Mouse (Mus musculus): ENCODE results near the gene Catsper4. TPM values are rescaled to one million over a fixed set of nuclear protein-coding genes. Genes with fewer than 3 reads are reported as not detected.
A peak's percentile ranks its signal among the peaks of the same experiment; 100 is the strongest.

The Catsper4 gene
- polyA plus RNA-seq, 1 experiment from 2014 or later = 0.19 TPM

- Histone ChIP-seq H3K27me3 (peaks cover 56% of the 10 kb centered on the region), H3K36me3 (no peaks in the 10 kb centered on the region), H3K9me3 (no peaks in the 10 kb centered on the region), H3K4me2 (peak within 1 kb of the TSS; percentile 87), H3K27ac (no peak within 1 kb of the TSS), H3K9ac (0 out of 2 replicates have a peak within 1 kb of the TSS, but pooled peaks have one; percentile 32), H3K4me3 (peak within 1 kb of the TSS; percentile 80), H3K4me1 (peaks cover 45% of the 10 kb centered on the region)
- ATAC-seq (ENCODE audit: borderline replicate concordance, extremely low read depth, low FRiP score, low TSS enrichment) = no peak
- 76% methylated on average over 7 of the region's 7 CpGs for WGBS
Observed at GRCm38 (mm10) chr4:134246719-134247258, 19.6 kb upstream of the Catsper4 start, which contains the start of gene Gm30191. Gene Gm30191, plus strand, starts transcription at chr4:134246935.

- H3K4me1 ChIP-seq = peaks cover 40% of the 10 kb centered on the region
- 53% methylated on average over 4 of the region's 4 CpGs for WGBS
- no peak overlapping the region for H3K4me2 ChIP-seq
- H3K4me3 ChIP-seq = no peak overlapping the region
- H3K9me3 ChIP-seq = no peaks in the 10 kb centered on the region
- peaks cover 51% of the 10 kb centered on the region for H3K27me3 ChIP-seq
- H3K9ac ChIP-seq = no peak overlapping the region
- H3K36me3 ChIP-seq = no peaks in the 10 kb centered on the region
- no peak for ATAC-seq (ENCODE audit: borderline replicate concordance, extremely low read depth, low FRiP score, low TSS enrichment)
- H3K27ac ChIP-seq = no peak overlapping the region
Observed at GRCm38 (mm10) chr4:134246256-134246655, 19.1 kb upstream of the Catsper4 start.

GRCm38 (mm10) chr4:134245148-134245843 is 18.1 kb upstream of the Catsper4 start, which contains the start of gene Zfp593:
Gene Zfp593, minus strand, starts transcription at chr4:134245592.
- H3K36me3 ChIP-seq = no peaks in the 10 kb centered on the region
- H3K4me1 ChIP-seq = peaks cover 30% of the 10 kb centered on the region
- H3K4me3 ChIP-seq = peak within 1 kb of the TSS; percentile 80
- ATAC-seq (ENCODE audit: borderline replicate concordance, extremely low read depth, low FRiP score, low TSS enrichment) = peak; percentile 78; the same call in 1 of the 2 replicates
- peak within 1 kb of the TSS; percentile 87 for H3K4me2 ChIP-seq
- no peak within 1 kb of the TSS for H3K27ac ChIP-seq
- no peaks in the 10 kb centered on the region for H3K9me3 ChIP-seq
- H3K9ac ChIP-seq = peak within 1 kb of the TSS; percentile 67
- peaks cover 41% of the 10 kb centered on the region for H3K27me3 ChIP-seq
- WGBS = under 1% methylated on average over 60 of the region's 60 CpGs

- Histone ChIP-seq H3K4me2 (peak within 1 kb of the TSS; percentile 87), H3K36me3 (no peaks in the 10 kb centered on the region), H3K27ac (no peak within 1 kb of the TSS), H3K4me3 (peak within 1 kb of the TSS; percentile 80), H3K9ac (no peak within 1 kb of the TSS), H3K4me1 (peaks cover 20% of the 10 kb centered on the region), H3K9me3 (no peaks in the 10 kb centered on the region), H3K27me3 (peaks cover 31% of the 10 kb centered on the region; the same call in 1 of the 2 replicates)
- WGBS = 89% methylated on average over 17 of the region's 17 CpGs
- no peak for ATAC-seq (ENCODE audit: borderline replicate concordance, extremely low read depth, low FRiP score, low TSS enrichment)
Observed at GRCm38 (mm10) chr4:134243516-134244250, 16.5 kb upstream of the Catsper4 start, which contains the start of gene E130218I03Rik. Gene E130218I03Rik, plus strand, starts transcription at chr4:134243662.

- Histone ChIP-seq H3K27me3 (peaks cover 13% of the 10 kb centered on the region; the same call in 1 of the 2 replicates), H3K4me3 (peak overlapping the region; percentile 43), H3K9ac (no peak overlapping the region), H3K36me3 (no peaks in the 10 kb centered on the region), H3K9me3 (no peaks in the 10 kb centered on the region), H3K27ac (peak overlapping the region; percentile 20; the same call in 1 of the 2 replicates), H3K4me1 (peaks cover 16% of the 10 kb centered on the region; the same call in 1 of the 2 replicates), H3K4me2 (peak overlapping the region; percentile 51)
- no peak for ATAC-seq (ENCODE audit: borderline replicate concordance, extremely low read depth, low FRiP score, low TSS enrichment)
- 10% methylated on average over 10 of the region's 10 CpGs for WGBS
Observed at GRCm38 (mm10) chr4:134238686-134239085, 11.5 kb upstream of the Catsper4 start.

- peak; percentile 88 for ATAC-seq (ENCODE audit: borderline replicate concordance, extremely low read depth, low FRiP score, low TSS enrichment)
- peak within 1 kb of the TSS; percentile 51 for H3K4me2 ChIP-seq
- H3K36me3 ChIP-seq = no peaks in the 10 kb centered on the region
- H3K9me3 ChIP-seq = no peaks in the 10 kb centered on the region
- peak within 1 kb of the TSS; percentile 48 for H3K9ac ChIP-seq
- H3K27ac ChIP-seq = peak within 1 kb of the TSS; percentile 69
- peak within 1 kb of the TSS; percentile 43 for H3K4me3 ChIP-seq
- WGBS = under 1% methylated on average over 18 of the region's 18 CpGs
- H3K4me1 ChIP-seq = peaks cover 16% of the 10 kb centered on the region; the same call in 1 of the 2 replicates
- H3K27me3 ChIP-seq = peaks cover 13% of the 10 kb centered on the region; the same call in 1 of the 2 replicates
Observed at GRCm38 (mm10) chr4:134238279-134238651, 11.1 kb upstream of the Catsper4 start, which contains the start of gene Cnksr1. Gene Cnksr1, minus strand, starts transcription at chr4:134238399.

- no peaks in the 10 kb centered on the region for H3K9me3 ChIP-seq
- H3K4me1 ChIP-seq = peaks cover 16% of the 10 kb centered on the region; the same call in 1 of the 2 replicates
- 15% methylated on average over 19 of the region's 19 CpGs for WGBS
- peak overlapping the region; percentile 51 for H3K4me2 ChIP-seq
- peaks cover 13% of the 10 kb centered on the region; the same call in 1 of the 2 replicates for H3K27me3 ChIP-seq
- H3K36me3 ChIP-seq = no peaks in the 10 kb centered on the region
- no peak; the same call in 1 of the 2 replicates for ATAC-seq (ENCODE audit: borderline replicate concordance, extremely low read depth, low FRiP score, low TSS enrichment)
- peak overlapping the region; percentile 43 for H3K4me3 ChIP-seq
- H3K9ac ChIP-seq = peak overlapping the region; percentile 48
- H3K27ac ChIP-seq = peak overlapping the region; percentile 69
Observed at GRCm38 (mm10) chr4:134237582-134238278, 10.5 kb upstream of the Catsper4 start.

- 62% methylated on average over 5 of the region's 5 CpGs for WGBS
- no peak for ATAC-seq (ENCODE audit: borderline replicate concordance, extremely low read depth, low FRiP score, low TSS enrichment)
- H3K9me3 ChIP-seq = no peaks in the 10 kb centered on the region
- no peak overlapping the region for H3K4me2 ChIP-seq
- H3K9ac ChIP-seq = no peak overlapping the region
- no peak overlapping the region for H3K27ac ChIP-seq
- H3K4me1 ChIP-seq = peaks cover 16% of the 10 kb centered on the region; the same call in 1 of the 2 replicates
- peaks cover 3% of the 10 kb centered on the region; the same call in 1 of the 2 replicates for H3K36me3 ChIP-seq
- peaks cover 13% of the 10 kb centered on the region; the same call in 1 of the 2 replicates for H3K27me3 ChIP-seq
- H3K4me3 ChIP-seq = no peak overlapping the region
Observed at GRCm38 (mm10) chr4:134234876-134235275, 7.7 kb upstream of the Catsper4 start.

- Histone ChIP-seq H3K27me3 (no peaks in the 10 kb centered on the region), H3K36me3 (peaks cover 3% of the 10 kb centered on the region; the same call in 1 of the 2 replicates), H3K27ac (no peak overlapping the region), H3K4me1 (no peaks in the 10 kb centered on the region), H3K9ac (no peak overlapping the region), H3K4me3 (no peak overlapping the region), H3K4me2 (no peak overlapping the region), H3K9me3 (no peaks in the 10 kb centered on the region)
- 22% methylated on average over 8 of the region's 8 CpGs for WGBS
- no peak for ATAC-seq (ENCODE audit: borderline replicate concordance, extremely low read depth, low FRiP score, low TSS enrichment)
Observed at GRCm38 (mm10) chr4:134230431-134230830, 3.2 kb upstream of the Catsper4 start.

- H3K27ac ChIP-seq = no peak overlapping the region
- 45% methylated on average over 11 of the region's 11 CpGs for WGBS
- ATAC-seq (ENCODE audit: borderline replicate concordance, extremely low read depth, low FRiP score, low TSS enrichment) = no peak
Observed at GRCm38 (mm10) chr4:134222793-134223600, 4.2 kb downstream of the Catsper4 start.

More at GRCm38 (mm10) chr4:134222793-134223600, 4.2 kb downstream of the Catsper4 start:
- H3K9me3 ChIP-seq = no peaks in the 10 kb centered on the region
- no peaks in the 10 kb centered on the region for H3K27me3 ChIP-seq
- H3K9ac ChIP-seq = no peak overlapping the region
- no peak overlapping the region for H3K4me3 ChIP-seq
- H3K4me1 ChIP-seq = no peaks in the 10 kb centered on the region
- H3K4me2 ChIP-seq = no peak overlapping the region
- H3K36me3 ChIP-seq = no peaks in the 10 kb centered on the region

Data from lung, embryonic 15.5 days (tissue).